ENCODE assay signal across 8 mouse cellular contexts in genomic region chr7:78882469-78882837, GRCm38 (mm10). TPM values are rescaled to one million over a fixed set of nuclear protein-coding genes. Genes with fewer than 3 reads are reported as not detected.
A peak's percentile ranks its signal among the peaks of the same experiment; 100 is the strongest.
DNase-seq lines count a peak whose midpoint lies in the region; ATAC-seq and TF ChIP-seq lines count a peak whose summit lies in the region.

No protein-coding gene starts in this region.

- ATAC-seq in heart, embryonic 12.5 days (ENCODE audit: insufficient number of reproducible peaks, low FRiP score): peak; percentile 36; the same call in 1 of the 2 replicates
- peak; percentile 67; the same call in 1 of the 2 replicates for ATAC-seq in embryonic facial prominence, embryonic 14.5 days (ENCODE audit: low read depth)

- no peaks in the 10 kb centered on the region for H3K9me3 ChIP-seq in heart, embryonic 12.5 days (replicated peaks)
- H3K9me3 ChIP-seq in E14TG2a.4 (ENCODE audit: low read length): no peaks in the 10 kb centered on the region
- H3K9me3 ChIP-seq in embryonic facial prominence, embryonic 14.5 days (ENCODE audit: control insufficient read depth, low read length): no peaks in the 10 kb centered on the region

- no peak overlapping the region for H3K27ac ChIP-seq in heart, embryonic 12.5 days (ENCODE audit: poor library complexity, severe bottlenecking)
- no peak overlapping the region for H3K27ac ChIP-seq in embryonic facial prominence, embryonic 14.5 days (replicated peaks; ENCODE audit: low read depth, low read length)
- H3K27ac ChIP-seq in olfactory bulb, adult 2 months (ENCODE audit: insufficient read depth, low read depth, low read length): peak overlapping the region; percentile 47; the same call in 1 of the 2 replicates

- intact Hi-C loops in heart, postnatal 36 days (cut with DNase I): no loop called here

- peaks cover 78% of the 10 kb centered on the region for H3K27me3 ChIP-seq in heart, embryonic 12.5 days (replicated peaks)
- peaks cover 68% of the 10 kb centered on the region for H3K27me3 ChIP-seq in E14TG2a.4 (ENCODE audit: insufficient read depth, low read length)
- peaks cover 53% of the 10 kb centered on the region for H3K27me3 ChIP-seq in embryonic facial prominence, embryonic 14.5 days (replicated peaks; ENCODE audit: control insufficient read depth, insufficient read depth, low read length)

- no peak for TF ChIP-seq CTCF in E14TG2a.4 (conservative IDR thresholded peaks at IDR 0.05; ENCODE audit: low read length)
- TF ChIP-seq CTCF in olfactory bulb, adult 2 months (IDR thresholded peaks at IDR 0.05; ENCODE audit: insufficient read depth, low read depth, low read length): no peak

- H3K9ac ChIP-seq in heart, embryonic 12.5 days: no peak overlapping the region
- H3K9ac ChIP-seq in embryonic facial prominence, embryonic 14.5 days (ENCODE audit: low read depth, low read length): peak overlapping the region; percentile 21; the same call in 1 of the 2 replicates

- peaks cover 14% of the 10 kb centered on the region for H3K4me1 ChIP-seq in heart, embryonic 12.5 days (replicated peaks)
- H3K4me1 ChIP-seq in E14TG2a.4 (replicated peaks; ENCODE audit: low read depth, low read length): peaks cover 45% of the 10 kb centered on the region
- H3K4me1 ChIP-seq in embryonic facial prominence, embryonic 14.5 days (ENCODE audit: control insufficient read depth, insufficient read depth, low read length): peaks cover 8% of the 10 kb centered on the region; the same call in 1 of the 2 replicates
- H3K4me1 ChIP-seq in olfactory bulb, adult 2 months (ENCODE audit: control insufficient read depth, insufficient read depth, low read length): peaks cover 36% of the 10 kb centered on the region

- no peak for DNase-seq in heart, postnatal 36 days
- peak; percentile 59 for DNase-seq in embryonic facial prominence, embryonic 14.5 days (ENCODE audit: low spot score)
- DNase-seq in layer of hippocampus, postnatal 14 days (ENCODE audit: low spot score in 2 of 2): peak; percentile 78 to 79
- DNase-seq in spleen, postnatal 4 days (ENCODE audit: low spot score in 2 of 2): no peak
- no peak for DNase-seq in T-cell, adult 2 months (ENCODE audit: low spot score)

- H3K36me3 ChIP-seq in heart, embryonic 12.5 days: no peaks in the 10 kb centered on the region
- H3K36me3 ChIP-seq in E14TG2a.4 (ENCODE audit: insufficient read depth, low read length): no peaks in the 10 kb centered on the region
- no peaks in the 10 kb centered on the region for H3K36me3 ChIP-seq in embryonic facial prominence, embryonic 14.5 days (ENCODE audit: control insufficient read depth, insufficient read depth, low read length)

- H3K4me2 ChIP-seq in heart, embryonic 12.5 days: peak overlapping the region; percentile 56
- H3K4me2 ChIP-seq in embryonic facial prominence, embryonic 14.5 days (ENCODE audit: low read depth, low read length): peak overlapping the region; percentile 53

- TF ChIP-seq POLR2A in olfactory bulb, adult 2 months (IDR thresholded peaks at IDR 0.05; ENCODE audit: insufficient read depth, low read depth, low read length): 0 out of 2 replicates have a peak, but pooled peaks have one; percentile 17

- WGBS in heart, embryonic 12.5 days: 6% methylated on average over 19 of the region's 23 CpGs
- WGBS in embryonic facial prominence, embryonic 14.5 days: 0% methylated on average over 10 of the region's 23 CpGs
- WGBS in olfactory bulb, adult 2 months: 1% methylated on average over 23 of the region's 23 CpGs

- peak overlapping the region; percentile 27 for H3K4me3 ChIP-seq in heart, embryonic 12.5 days
- peak overlapping the region; percentile 43; the same call in 1 of the 2 replicates for H3K4me3 ChIP-seq in E14TG2a.4 (replicated peaks; ENCODE audit: low read length)
- peak overlapping the region; percentile 33 for H3K4me3 ChIP-seq in embryonic facial prominence, embryonic 14.5 days (ENCODE audit: low read depth, low read length)
- peak overlapping the region; percentile 65 for H3K4me3 ChIP-seq in olfactory bulb, adult 2 months (ENCODE audit: insufficient read depth, low read depth, low read length)

RNA-seq across cellular contexts. Expression of gene Aen, which starts 13.2 kb away (rescaled TPM):
- 34.2 and 36.3 TPM in 2 replicates for polyA plus RNA-seq in heart, embryonic 12.5 days (2016; fragmentation: Nextera tagmentation; extraction: Ambion mirVana)
- total RNA-seq in heart, postnatal 36 days (2021): 10 to 100 TPM; 35.2 to 35.3 TPM
- polyA plus RNA-seq in embryonic facial prominence, embryonic 14.5 days (2014; fragmentation: Nextera tagmentation; extraction: Ambion mirVana): 31.8 and 32.7 TPM in 2 replicates
- total RNA-seq in layer of hippocampus, postnatal 14 days (2021): 10 to 100 TPM; 27.3 to 27.4 TPM
- polyA plus RNA-seq in olfactory bulb, adult 2 months (2012; ENCODE audit: insufficient read depth, insufficient read length, low replicate concordance, missing spikeins): not detected in 2 replicates

RNA-seq across cellular contexts. Expression of gene Isg20, which starts 30.8 kb away (rescaled TPM):
- polyA plus RNA-seq in heart, embryonic 12.5 days (2016; fragmentation: Nextera tagmentation; extraction: Ambion mirVana): 0.63 and 0.72 TPM in 2 replicates
- total RNA-seq in heart, postnatal 36 days (2021): 1 to 10 TPM; 8.6 to 9.5 TPM
- polyA plus RNA-seq in embryonic facial prominence, embryonic 14.5 days (2014; fragmentation: Nextera tagmentation; extraction: Ambion mirVana): 3.4 and 5.1 TPM in 2 replicates
- 1 to 10 TPM in 1 of 2 experiments, under 1 TPM in 1; 0.60 to 1.1 TPM for total RNA-seq in layer of hippocampus, postnatal 14 days (2021)
- not detected in 2 replicates for polyA plus RNA-seq in olfactory bulb, adult 2 months (2012; ENCODE audit: insufficient read depth, insufficient read length, low replicate concordance, missing spikeins)

RNA-seq across cellular contexts. Expression of gene Det1, which starts 35.4 kb away (rescaled TPM):
- polyA plus RNA-seq in heart, embryonic 12.5 days (2016; fragmentation: Nextera tagmentation; extraction: Ambion mirVana): 11.6 and 12.4 TPM in 2 replicates
- total RNA-seq in heart, postnatal 36 days (2021): 10 to 100 TPM; 12.1 to 14.4 TPM
- polyA plus RNA-seq in embryonic facial prominence, embryonic 14.5 days (2014; fragmentation: Nextera tagmentation; extraction: Ambion mirVana): 15.6 and 17.7 TPM in 2 replicates
- 1 to 10 TPM; 6.3 to 6.4 TPM for total RNA-seq in layer of hippocampus, postnatal 14 days (2021)
- not detected in 2 replicates for polyA plus RNA-seq in olfactory bulb, adult 2 months (2012; ENCODE audit: insufficient read depth, insufficient read length, low replicate concordance, missing spikeins)

Comparison
In these comparisons a context has a peak if more than half of its experiments do, and no peak if none do; other contexts are left out.
1. DNase-seq: peak in embryonic facial prominence, embryonic 14.5 days (single experiment) and layer of hippocampus, postnatal 14 days (2 of 2); none in heart, postnatal 36 days (0 of 2), spleen, postnatal 4 days (0 of 2) and T-cell, adult 2 months (single experiment).
2. Peak in every context shown above with its lines, with median percentiles within 50 percentile points of each other: H3K4me3 ChIP-seq.